Mouse (Mus musculus): ENCODE results near the gene Rnf150.

- TF ChIP-seq POLR2A (IDR thresholded peaks at IDR 0.05; ENCODE audit: borderline replicate concordance, insufficient read depth, low read length) (no peak), CTCF (IDR thresholded peaks at IDR 0.05; ENCODE audit: borderline replicate concordance, insufficient read depth, low read depth, low read length) (no peak)
Observed at GRCm38 (mm10) chr8:82846730-82847129, 16.4 kb upstream of the Rnf150 start.
